Mouse (Mus musculus) left cerebral cortex, postnatal 36 days (tissue): ENCODE data around the gene Tor2a. TPM values are rescaled to one million over a fixed set of nuclear protein-coding genes. Genes with fewer than 3 reads are reported as not detected.

Source experiments
- DNase-seq, 2 experiments: peaks; one replicate each; pipeline ENCODE4 v3.0.0; 2021 to 2022; ENCODE audit warnings: low spot score in 2 of 2, mixed read lengths in 1 of 2
- intact Hi-C: fragments of 180-260 bp; cut with DNase I; formaldehyde crosslinking; loops from one replicate; pipeline ENCODE4 v1.15.1; 2025
- total RNA-seq, 2 experiments: library from RNA; stranded (reverse); gene quantifications; 2 replicates each; pipeline ENCODE4 v1.2.3; 2021

Tor2a gene
- total RNA-seq, 2 experiments from 2014 or later, result 27.8 to 29.9 TPM

GRCm38 (mm10) chr2:32724832-32725790 lies 31.9 kb upstream of the Tor2a start:
- intact Hi-C loops, result no loop called here
- no peak for DNase-seq

GRCm38 (mm10) chr2:32727435-32727834 lies 29.6 kb upstream of the Tor2a start:
- intact Hi-C loops, result no loop called here
- peak; percentile 72 to 76 for DNase-seq

- no peak for DNase-seq
- intact Hi-C loops, result no loop called here
Observed at GRCm38 (mm10) chr2:32728463-32728862, 28.6 kb upstream of the Tor2a start.

GRCm38 (mm10) chr2:32729547-32729946 lies 27.5 kb upstream of the Tor2a start:
- intact Hi-C loops, result no loop called here
- no peak for DNase-seq

GRCm38 (mm10) chr2:32730854-32731253 lies 26.2 kb upstream of the Tor2a start:
- DNase-seq, result no peak
- intact Hi-C loops, result no loop called here

- intact Hi-C loops, result no loop called here
- DNase-seq, result no peak
Observed at GRCm38 (mm10) chr2:32731911-32732310, 25.1 kb upstream of the Tor2a start.

- no peak for DNase-seq
- intact Hi-C loops, result no loop called here
Observed at GRCm38 (mm10) chr2:32732695-32733094, 24.3 kb upstream of the Tor2a start.

- DNase-seq, result no peak
- intact Hi-C loops, result no loop called here
Observed at GRCm38 (mm10) chr2:32734480-32734879, 22.6 kb upstream of the Tor2a start.

GRCm38 (mm10) chr2:32734933-32735332 lies 22.1 kb upstream of the Tor2a start:
- no peak for DNase-seq
- intact Hi-C loops, result no loop called here

- no peak for DNase-seq
- intact Hi-C loops, result no loop called here
Observed at GRCm38 (mm10) chr2:32736306-32736829, 20.7 kb upstream of the Tor2a start.

- intact Hi-C loops, result no loop called here
- no peak for DNase-seq
Observed at GRCm38 (mm10) chr2:32737008-32737407, 20.0 kb upstream of the Tor2a start.

- intact Hi-C loops, result no loop called here
- no peak for DNase-seq
Observed at GRCm38 (mm10) chr2:32739311-32739710, 17.7 kb upstream of the Tor2a start.

GRCm38 (mm10) chr2:32740916-32741272 lies 16.1 kb upstream of the Tor2a start, which contains the start of gene 6330409D20Rik:
Gene 6330409D20Rik, minus strand, starts transcription at chr2:32741016.
- no peak for DNase-seq
- intact Hi-C loops, result loop anchor here (1.0 kb wide), 1 partner anchor 28 kb away; the partner anchor contains the start of gene Cdk9

- peak; percentile 68 to 77 for DNase-seq
- intact Hi-C loops, result loop anchor here (1.0 kb wide), 1 partner anchor 28 kb away; the partner anchor contains the start of gene Cdk9
Observed at GRCm38 (mm10) chr2:32741273-32742172, 15.5 kb upstream of the Tor2a start.

- intact Hi-C loops, result no loop called here
- DNase-seq, result peak; percentile 85 to 90
Observed at GRCm38 (mm10) chr2:32742173-32742531, 14.9 kb upstream of the Tor2a start.

GRCm38 (mm10) chr2:32744272-32744982 lies 12.6 kb upstream of the Tor2a start:
- intact Hi-C loops, result no loop called here
- DNase-seq, result no peak

- intact Hi-C loops, result no loop called here
- no peak for DNase-seq
Observed at GRCm38 (mm10) chr2:32749082-32749481, 8.0 kb upstream of the Tor2a start.

- DNase-seq, result no peak
- intact Hi-C loops, result no loop called here
Observed at GRCm38 (mm10) chr2:32750199-32750598, 6.8 kb upstream of the Tor2a start.

GRCm38 (mm10) chr2:32750887-32751664 lies 6.0 kb upstream of the Tor2a start:
- intact Hi-C loops, result no loop called here
- DNase-seq, result no peak
